Mouse (Mus musculus) activated CD4-positive, CD25-positive, alpha-beta regulatory T cell, adult 4 months (primary cell): ENCODE measurements around the gene Armh1. TPM values are rescaled to one million over a fixed set of nuclear protein-coding genes. Genes with fewer than 3 reads are reported as not detected.

Experiments
- ATAC-seq: one replicate; pipeline ENCODE4 v1.8.0; 2017
- polyA plus RNA-seq, 2 experiments: library from polyadenylated mRNA; unstranded; fragments of 100-300 nt; shearing (Covaris generic); gene quantifications; one replicate each; pipeline ENCODE4 v1.2.1; 2017

The Armh1 gene
- polyA plus RNA-seq = not detected

GRCm38 (mm10) chr4:117251801-117252316, at the start of gene Armh1, which contains the start of gene Tmem53:
Gene Armh1, minus strand, starts transcription at chr4:117252125.
Gene Tmem53, plus strand, starts transcription at chr4:117251951.
- ATAC-seq = peak; percentile 99

- no peak for ATAC-seq
These were observed 48.0 kb upstream of the Armh1 start for GRCm38 (mm10) chr4:117299921-117300320.

DNA sequence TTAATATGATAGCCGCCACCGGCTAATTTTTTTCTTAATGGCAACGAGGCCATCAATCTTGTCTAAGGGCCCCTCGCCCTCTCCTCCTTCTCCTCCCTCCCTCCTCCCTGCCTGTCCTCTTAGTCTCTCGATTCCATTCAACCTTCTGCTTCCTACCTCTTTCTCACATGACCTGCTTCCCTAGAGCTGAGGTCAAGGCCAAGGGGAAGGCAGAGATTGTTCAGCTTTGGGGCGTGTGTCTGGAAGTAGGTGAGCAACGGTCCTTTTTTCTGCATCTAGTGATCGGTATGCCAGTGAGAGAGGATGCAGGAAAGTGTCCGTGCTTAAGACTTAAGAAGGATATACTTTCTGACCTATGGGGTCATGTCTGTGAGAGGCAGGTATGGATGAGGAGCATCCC, 45.9 kb upstream of the Armh1 start:
- no peak for ATAC-seq

- no peak for ATAC-seq
These were observed 45.1 kb upstream of the Armh1 start for GRCm38 (mm10) chr4:117296849-117297593.

DNA sequence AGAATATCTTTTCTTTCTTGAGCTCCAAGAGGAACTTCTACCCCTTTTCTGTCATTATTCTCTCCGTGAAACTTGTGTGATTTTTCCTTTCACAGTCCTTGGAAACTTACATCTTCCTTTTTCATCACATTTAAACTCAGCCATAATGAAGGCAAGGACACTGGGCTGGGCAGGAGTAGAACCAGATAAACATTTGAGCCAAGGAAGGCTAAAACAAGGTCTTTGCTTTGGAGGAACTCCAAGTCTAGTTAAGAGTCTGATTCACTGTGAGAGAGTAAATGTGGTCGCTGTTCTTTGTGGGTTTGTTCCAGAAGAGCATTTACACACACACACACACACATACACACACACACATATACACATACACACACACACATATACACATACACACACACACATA, 39.8 kb upstream of the Armh1 start:
- ATAC-seq = no peak

- ATAC-seq = peak; percentile 81
These were observed 37.2 kb upstream of the Armh1 start for GRCm38 (mm10) chr4:117288927-117289801.

GRCm38 (mm10) chr4:117288277-117288926, 36.5 kb upstream of the Armh1 start:
- ATAC-seq = no peak

GRCm38 (mm10) chr4:117284363-117284762, 32.4 kb upstream of the Armh1 start:
- ATAC-seq = no peak

- ATAC-seq = no peak
These were observed 31.6 kb upstream of the Armh1 start for GRCm38 (mm10) chr4:117283271-117284191.

GRCm38 (mm10) chr4:117281090-117281845, 29.3 kb upstream of the Armh1 start:
- ATAC-seq = no peak

DNA sequence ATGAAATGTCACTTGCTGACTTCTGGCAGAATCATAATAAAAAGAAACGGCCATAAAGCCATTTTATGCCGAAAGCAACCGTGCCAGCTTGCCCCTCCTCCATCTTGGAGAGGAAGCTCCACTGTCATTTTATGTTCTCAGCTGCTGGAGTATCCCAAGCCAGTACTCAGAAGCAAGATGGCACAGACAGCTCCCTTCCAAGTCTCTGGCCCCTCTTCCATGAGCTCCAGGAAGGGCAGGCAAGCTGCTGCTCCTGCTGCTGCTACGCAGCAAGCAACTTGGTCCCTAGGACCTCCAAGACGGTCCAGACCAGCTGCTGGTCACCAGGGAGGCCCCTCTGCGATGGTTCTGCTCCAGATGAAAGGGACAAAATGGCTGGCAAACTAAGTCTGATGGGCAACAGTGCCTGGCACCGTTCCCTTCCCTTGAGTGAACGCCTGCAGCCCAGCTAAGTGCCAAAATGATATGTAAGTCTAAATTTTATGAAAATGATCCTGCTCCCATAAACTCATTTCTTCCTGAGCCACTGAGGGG, 28.5 kb upstream of the Armh1 start:
- ATAC-seq = no peak

GRCm38 (mm10) chr4:117279253-117279642, 27.3 kb upstream of the Armh1 start:
- ATAC-seq = no peak

DNA sequence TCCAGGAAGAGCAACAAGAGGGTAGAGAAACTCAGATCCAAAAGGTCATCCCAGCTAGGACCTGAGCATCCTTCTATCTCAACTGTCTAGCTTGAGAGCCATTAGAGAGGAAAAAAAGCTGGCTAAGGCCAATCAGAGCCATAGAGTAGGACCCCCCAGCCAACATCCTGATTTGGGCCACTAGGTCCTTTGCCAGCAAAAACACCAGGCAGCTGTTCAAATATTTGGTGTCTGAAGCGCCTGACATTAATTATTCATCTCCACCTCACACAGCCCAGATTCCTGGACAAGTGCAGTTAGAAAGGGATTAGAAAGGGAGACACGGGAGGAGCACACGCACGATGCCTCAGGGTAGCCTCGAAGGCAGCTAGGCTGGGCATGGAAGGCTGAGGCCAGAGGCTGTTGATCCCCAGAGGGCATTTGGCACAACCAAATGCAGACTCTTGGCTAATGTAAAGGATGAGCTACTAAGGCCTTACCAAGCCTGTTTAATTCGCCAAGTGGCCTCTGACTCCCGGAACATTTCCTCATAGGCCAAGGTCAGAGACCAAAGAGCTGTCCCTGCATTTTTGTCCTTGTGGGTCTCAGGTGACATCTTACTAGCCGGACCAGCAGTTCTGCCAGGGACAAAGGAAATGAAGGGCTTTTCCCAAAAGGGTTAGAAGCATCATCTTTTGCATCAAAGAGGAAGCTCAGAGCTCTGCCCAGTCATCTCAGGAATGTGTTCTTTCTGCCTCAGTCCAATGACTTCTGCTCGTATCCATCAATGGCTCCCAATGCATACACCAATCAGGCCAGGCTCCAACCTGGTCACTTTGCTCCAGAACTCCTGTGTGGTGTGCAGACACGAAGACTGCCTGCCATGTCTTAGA, 26.7 kb upstream of the Armh1 start:
- ATAC-seq = no peak

- no peak for ATAC-seq
These were observed 25.8 kb upstream of the Armh1 start for GRCm38 (mm10) chr4:117277687-117278086.

DNA sequence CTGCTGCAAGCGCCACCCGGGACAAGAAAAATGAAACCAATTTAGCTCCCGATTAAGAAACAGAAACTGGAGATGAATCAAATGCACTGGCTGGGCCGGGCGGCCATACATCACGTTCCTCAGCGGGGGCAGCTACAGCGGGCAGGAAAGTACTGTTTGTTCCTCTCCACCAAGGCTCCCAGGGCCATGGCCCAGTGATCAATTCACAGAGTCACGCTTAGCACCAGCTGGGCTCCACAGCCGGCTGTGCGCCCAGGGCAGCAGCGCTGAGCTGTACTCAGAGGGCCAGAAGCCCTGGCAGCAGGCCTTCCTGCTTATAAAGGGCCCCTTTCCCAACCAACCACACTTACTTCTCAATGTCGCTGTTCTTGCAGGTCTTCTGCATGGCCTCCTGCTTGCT, 25.1 kb upstream of the Armh1 start:
- ATAC-seq = no peak

- no peak for ATAC-seq
These were observed 24.4 kb upstream of the Armh1 start for GRCm38 (mm10) chr4:117276281-117276711.

DNA sequence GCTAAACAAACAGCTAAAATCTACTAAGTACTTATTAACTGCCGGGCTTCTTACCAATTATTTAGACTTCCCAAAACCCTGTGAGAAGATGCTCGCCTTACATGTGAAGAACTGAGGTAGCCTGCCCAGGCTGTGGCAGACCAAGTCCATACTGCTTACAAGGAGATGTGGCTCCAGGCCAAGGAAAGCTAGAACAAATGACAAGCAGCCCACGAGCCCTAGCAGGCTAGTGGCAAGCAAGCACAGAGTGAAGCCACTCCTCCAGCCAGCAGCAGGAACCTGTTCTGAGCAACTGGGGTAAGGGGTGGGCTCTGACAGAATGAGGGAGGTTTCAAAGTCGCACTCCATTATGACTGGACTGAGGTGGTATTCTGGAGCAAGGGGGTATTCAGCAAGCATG, 22.8 kb upstream of the Armh1 start:
- ATAC-seq = no peak

GRCm38 (mm10) chr4:117272459-117272858, 20.5 kb upstream of the Armh1 start:
- ATAC-seq = no peak

GRCm38 (mm10) chr4:117270278-117270677, 18.4 kb upstream of the Armh1 start:
- peak; percentile 68 for ATAC-seq
